Mouse (Mus musculus) stomach, embryonic 14.5 days (tissue): Measurements from ENCODE around the gene Chn2. TPM values are rescaled to one million over a fixed set of nuclear protein-coding genes. Genes with fewer than 3 reads are reported as not detected.
A peak's percentile ranks its signal among the peaks of the same experiment; 100 is the strongest.

ENCODE experiments used
- ATAC-seq: fragments of 200-750 bp; cut with Nextera tagmentation; 2 replicates; pipeline ENCODE4 v1.8.0; 2017; ENCODE audit warnings: low read depth, moderate TSS enrichment; ENCODE audit not compliant: insufficient number of reproducible peaks, insufficient read depth, low FRiP score
- H3K27ac ChIP-seq: fragments of 300-500 bp; sonication (generic); 2 replicates; pipeline ENCODE4 v1.5.1; 2014; ENCODE audit warnings: mild to moderate bottlenecking, low read length, moderate library complexity, mixed read lengths
- H3K27me3 ChIP-seq: fragments of 300-500 bp; sonication (generic); 2 replicates; pipeline ENCODE4 v1.6.1; 2014; ENCODE audit warnings: low read length, control low read depth, mixed read lengths; ENCODE audit not compliant: control insufficient read depth, insufficient read depth
- H3K36me3 ChIP-seq: fragments of 300-500 bp; sonication (generic); 2 replicates; pipeline ENCODE4 v1.6.1; 2014; ENCODE audit warnings: mild to moderate bottlenecking, control low read depth, low read length, moderate library complexity, mixed read lengths; ENCODE audit not compliant: control insufficient read depth, insufficient read depth
- H3K4me1 ChIP-seq: fragments of 300-500 bp; sonication (generic); 2 replicates; pipeline ENCODE4 v1.6.1; 2014; ENCODE audit warnings: low read length, control low read depth, mixed read lengths; ENCODE audit not compliant: control insufficient read depth, insufficient read depth
- H3K4me2 ChIP-seq: fragments of 300-500 bp; sonication (generic); replicated peaks from 2 replicates; pipeline ENCODE4 v1.6.1; 2014; ENCODE audit warnings: low read depth, low read length, control low read depth
- H3K4me3 ChIP-seq: fragments of 300-500 bp; sonication (generic); 2 replicates; pipeline ENCODE4 v1.5.1; 2014; ENCODE audit warnings: low read depth, low read length, control low read depth
- H3K9ac ChIP-seq: fragments of 300-500 bp; sonication (generic); replicated peaks from 2 replicates; pipeline ENCODE4 v1.6.1; 2014; ENCODE audit warnings: low read depth, mild to moderate bottlenecking, control low read depth, low read length, moderate library complexity, mixed read lengths
- H3K9me3 ChIP-seq: fragments of 300-500 bp; sonication (generic); 2 replicates; pipeline ENCODE4 v1.6.1; 2016; ENCODE audit warnings: low read depth, low read length, control low read depth; ENCODE audit not compliant: control insufficient read depth
- WGBS: fragments of 180-500 bp; shearing (Covaris S2); extraction: QIAGEN DNeasy Blood & Tissue Kit; methylation state at CpG from one replicate; pipeline ENCODE4 v1.1.7; 2014; 5-methylcytosine and 5-hydroxymethylcytosine counted together
- polyA plus RNA-seq: library from polyadenylated mRNA; unstranded; fragments of >200 nt; fragmentation: Nextera tagmentation; extraction: Ambion mirVana; gene quantifications from 2 replicates; pipeline ENCODE4 v1.2.1, GENCODE M21; 2014

The Chn2 gene
- polyA plus RNA-seq, 1 experiment from 2014 or later, result 19.1 TPM

DNA sequence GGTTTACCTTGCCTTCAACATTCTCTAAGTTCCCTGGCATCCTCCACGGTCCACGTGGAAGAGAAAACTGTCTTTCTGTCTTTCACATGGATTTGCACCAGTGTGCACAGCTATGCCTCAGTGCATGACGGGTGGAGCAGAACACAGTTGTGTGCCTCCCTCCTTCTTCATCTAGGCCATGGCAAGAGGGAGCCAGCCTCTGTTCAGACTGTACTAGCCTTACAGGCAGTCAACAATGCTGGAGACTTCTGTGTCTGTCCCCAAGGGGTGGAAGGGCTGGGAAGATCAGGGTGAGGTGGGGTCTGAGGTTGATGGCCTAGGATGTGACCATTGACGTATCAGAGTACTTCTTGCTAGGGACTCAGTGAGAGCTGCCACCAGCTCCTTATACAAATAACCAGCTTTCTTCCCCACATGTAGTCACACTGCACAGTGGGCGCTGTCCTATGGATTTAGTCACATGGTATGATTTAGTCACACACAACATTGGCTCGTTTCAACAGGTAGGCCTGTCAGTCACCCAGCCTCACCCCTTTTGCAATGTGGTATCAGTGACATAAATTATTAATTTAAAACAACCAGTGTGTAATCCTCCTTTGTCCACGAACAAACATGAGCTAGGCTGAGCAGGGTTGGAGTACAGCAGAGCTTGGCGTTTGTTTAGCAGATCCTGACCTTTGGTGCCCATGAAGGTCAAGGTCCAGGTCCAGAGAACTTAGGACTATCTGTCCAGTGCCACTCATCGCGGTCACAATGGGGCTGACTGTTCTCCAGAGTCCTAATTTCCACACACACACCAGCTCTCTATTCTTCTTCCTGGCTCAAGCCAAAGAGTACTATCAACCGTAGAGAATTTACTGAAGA, 7.8 kb downstream of the Chn2 start:
- Histone ChIP-seq H3K27ac (no peak overlapping the region), H3K9ac (no peak overlapping the region), H3K36me3 (no peaks in the 10 kb centered on the region), H3K27me3 (no peaks in the 10 kb centered on the region), H3K9me3 (no peaks in the 10 kb centered on the region), H3K4me1 (0 out of 2 replicates have a peak, but pooled peaks cover 2% of the 10 kb centered on the region), H3K4me3 (no peak overlapping the region), H3K4me2 (no peak overlapping the region)
- ATAC-seq, result 0 out of 2 replicates have a peak, but pooled peaks have one; percentile 53
- 76% methylated on average over 11 of the region's 11 CpGs for WGBS

DNA sequence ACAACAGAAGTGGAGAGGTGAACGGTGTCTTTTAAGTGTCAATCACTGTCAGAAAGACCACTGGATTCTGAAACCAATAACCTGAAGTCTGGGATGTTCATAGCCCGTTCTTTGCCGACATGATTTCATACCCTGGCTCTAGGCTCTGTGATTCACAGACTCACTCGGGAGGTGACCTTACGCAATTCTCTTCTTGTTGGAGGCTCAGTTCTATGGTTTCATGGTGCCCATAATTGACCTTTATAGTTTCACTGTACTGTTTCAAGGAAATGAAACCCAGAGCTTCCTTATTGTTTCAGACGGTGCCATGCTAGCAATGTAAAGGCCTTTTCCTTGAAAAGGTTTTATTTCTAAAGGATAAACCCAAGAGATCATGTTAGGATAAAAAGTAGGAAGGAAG, 9.4 kb downstream of the Chn2 start:
- no peaks in the 10 kb centered on the region for H3K27me3 ChIP-seq
- H3K9ac ChIP-seq, result no peak overlapping the region
- WGBS, result 88% methylated on average over 6 of the region's 6 CpGs
- H3K4me3 ChIP-seq, result no peak overlapping the region
- no peak for ATAC-seq
- 0 out of 2 replicates have a peak, but pooled peaks cover 2% of the 10 kb centered on the region for H3K4me1 ChIP-seq
- no peaks in the 10 kb centered on the region for H3K9me3 ChIP-seq
- H3K27ac ChIP-seq, result no peak overlapping the region
- no peaks in the 10 kb centered on the region for H3K36me3 ChIP-seq
- H3K4me2 ChIP-seq, result no peak overlapping the region

DNA sequence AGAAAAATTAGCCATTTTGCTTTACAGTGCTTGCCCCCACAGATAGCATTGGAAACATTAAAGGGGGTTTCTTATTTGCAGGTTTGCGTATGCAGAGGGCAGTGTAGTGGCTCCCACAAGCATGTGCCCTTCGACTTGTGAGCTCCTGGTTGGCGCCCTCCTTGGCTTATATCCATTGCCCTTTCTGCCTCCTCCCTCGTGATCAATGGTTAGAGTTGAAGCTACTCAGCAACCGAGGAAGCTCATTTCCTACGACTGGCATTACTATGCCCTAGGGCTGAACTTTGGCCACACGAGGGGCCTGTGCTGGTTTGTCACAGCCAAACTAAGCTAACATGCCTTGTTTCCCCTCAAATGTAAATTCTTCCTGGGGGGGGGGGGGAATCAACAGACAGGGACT, 11.8 kb downstream of the Chn2 start:
- no peak overlapping the region for H3K4me2 ChIP-seq
- ATAC-seq, result no peak
- no peaks in the 10 kb centered on the region for H3K36me3 ChIP-seq
- WGBS, result 63% methylated on average over 7 of the region's 7 CpGs
- H3K27me3 ChIP-seq, result no peaks in the 10 kb centered on the region
- H3K4me3 ChIP-seq, result no peak overlapping the region
- H3K9ac ChIP-seq, result no peak overlapping the region
- no peaks in the 10 kb centered on the region for H3K9me3 ChIP-seq
- 0 out of 2 replicates have a peak, but pooled peaks cover 2% of the 10 kb centered on the region for H3K4me1 ChIP-seq
- no peak overlapping the region for H3K27ac ChIP-seq

DNA sequence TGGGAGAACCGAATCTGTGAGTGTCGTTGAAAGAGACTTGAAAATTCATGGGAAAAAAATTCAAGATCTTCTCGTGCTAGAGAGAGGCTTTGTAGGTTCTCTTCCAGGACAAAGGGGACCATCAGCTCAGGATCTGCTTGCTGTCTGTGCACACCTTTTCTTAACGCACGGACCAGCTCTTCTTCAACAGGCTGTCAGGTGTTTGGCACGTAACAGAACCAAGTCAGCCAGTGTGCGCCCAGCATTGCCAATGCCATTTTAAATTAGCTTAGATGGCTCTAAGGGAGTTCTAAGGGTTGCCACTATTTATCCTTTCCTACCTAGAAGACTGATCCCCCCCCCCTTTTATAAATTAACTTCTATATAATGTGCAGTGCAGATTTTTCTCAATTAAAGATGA, 12.8 kb downstream of the Chn2 start:
- Histone ChIP-seq H3K9me3 (no peaks in the 10 kb centered on the region), H3K4me3 (no peak overlapping the region), H3K4me1 (0 out of 2 replicates have a peak, but pooled peaks cover under 1% of the 10 kb centered on the region), H3K36me3 (no peaks in the 10 kb centered on the region), H3K27me3 (no peaks in the 10 kb centered on the region), H3K4me2 (no peak overlapping the region), H3K9ac (no peak overlapping the region), H3K27ac (no peak overlapping the region)
- no peak for ATAC-seq
- WGBS, result 89% methylated on average over 7 of the region's 7 CpGs

DNA sequence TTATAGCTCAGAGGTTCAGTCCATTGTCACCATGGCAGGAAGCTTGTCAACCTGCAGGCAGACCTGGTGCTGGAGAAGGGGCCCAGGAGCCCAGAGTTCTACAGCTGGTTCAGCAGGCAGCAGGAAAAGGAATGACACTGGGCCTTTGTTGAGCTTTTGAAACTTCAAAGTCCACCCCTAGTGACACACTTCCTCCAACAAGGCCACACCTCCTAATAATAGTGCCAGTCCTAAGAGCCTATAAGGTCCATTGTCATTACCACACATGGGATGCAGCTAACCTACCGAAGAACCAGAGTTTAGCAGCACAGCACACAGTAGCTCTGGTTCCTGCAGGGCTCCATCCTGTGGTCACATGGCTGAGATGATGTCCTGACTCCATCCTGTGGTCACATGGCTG, 13.3 kb downstream of the Chn2 start:
- H3K9me3 ChIP-seq, result no peaks in the 10 kb centered on the region
- H3K9ac ChIP-seq, result no peak overlapping the region
- H3K27ac ChIP-seq, result no peak overlapping the region
- ATAC-seq, result no peak
- WGBS, result 95% methylated on average over 1 of the region's 1 CpGs
- no peak overlapping the region for H3K4me2 ChIP-seq
- H3K36me3 ChIP-seq, result no peaks in the 10 kb centered on the region
- H3K4me3 ChIP-seq, result no peak overlapping the region
- no peaks in the 10 kb centered on the region for H3K27me3 ChIP-seq
- no peaks in the 10 kb centered on the region for H3K4me1 ChIP-seq

DNA sequence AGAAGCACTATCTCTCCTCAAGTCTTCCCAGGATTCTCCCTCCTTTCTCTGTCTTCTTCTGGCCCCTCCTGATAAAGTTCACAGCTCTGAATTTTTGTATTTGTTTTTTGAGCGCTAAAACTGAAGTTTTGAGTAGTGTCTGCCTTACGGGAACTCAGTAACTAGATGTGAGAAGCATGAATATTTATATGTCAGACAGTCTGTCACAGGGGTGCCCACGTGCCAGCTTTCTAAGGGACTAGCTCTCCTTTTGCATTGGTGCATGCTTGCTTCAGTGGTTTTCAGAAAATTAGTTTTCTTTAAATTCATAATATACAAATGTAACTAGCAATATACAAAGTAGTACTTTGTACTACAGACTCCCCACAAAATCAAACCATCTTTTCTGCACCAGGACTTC, 14.0 kb downstream of the Chn2 start:
- Histone ChIP-seq H3K27ac (no peak overlapping the region), H3K4me1 (no peaks in the 10 kb centered on the region), H3K9ac (no peak overlapping the region), H3K9me3 (no peaks in the 10 kb centered on the region), H3K36me3 (no peaks in the 10 kb centered on the region), H3K4me3 (no peak overlapping the region), H3K4me2 (no peak overlapping the region), H3K27me3 (no peaks in the 10 kb centered on the region)
- ATAC-seq, result no peak
- 84% methylated on average over 3 of the region's 3 CpGs for WGBS

DNA sequence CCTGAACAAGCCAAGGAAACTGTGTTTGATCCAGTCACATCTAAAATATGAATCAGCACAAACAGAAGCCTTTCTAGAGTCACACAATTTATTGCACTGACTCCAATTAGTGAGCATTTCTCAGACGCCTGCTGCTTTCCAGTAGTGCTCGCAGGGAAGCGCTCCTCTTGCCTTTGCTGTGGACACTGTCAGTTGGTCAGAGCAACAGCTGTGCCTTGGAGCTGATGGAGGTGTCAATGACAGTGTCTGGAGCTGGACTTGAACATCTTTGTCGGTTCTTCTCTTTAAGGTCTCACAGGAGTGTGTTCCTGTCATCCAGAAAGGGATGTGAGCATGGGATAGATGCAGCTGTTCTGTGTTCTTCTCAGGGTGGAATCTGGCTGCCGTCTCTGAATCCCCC, 16.0 kb downstream of the Chn2 start:
- Histone ChIP-seq H3K27ac (no peak overlapping the region), H3K27me3 (no peaks in the 10 kb centered on the region), H3K9me3 (no peaks in the 10 kb centered on the region), H3K36me3 (no peaks in the 10 kb centered on the region), H3K4me3 (no peak overlapping the region), H3K4me2 (no peak overlapping the region), H3K4me1 (peaks cover 3% of the 10 kb centered on the region; the same call in 1 of the 2 replicates), H3K9ac (no peak overlapping the region)
- ATAC-seq, result no peak
- 66% methylated on average over 5 of the region's 5 CpGs for WGBS

DNA sequence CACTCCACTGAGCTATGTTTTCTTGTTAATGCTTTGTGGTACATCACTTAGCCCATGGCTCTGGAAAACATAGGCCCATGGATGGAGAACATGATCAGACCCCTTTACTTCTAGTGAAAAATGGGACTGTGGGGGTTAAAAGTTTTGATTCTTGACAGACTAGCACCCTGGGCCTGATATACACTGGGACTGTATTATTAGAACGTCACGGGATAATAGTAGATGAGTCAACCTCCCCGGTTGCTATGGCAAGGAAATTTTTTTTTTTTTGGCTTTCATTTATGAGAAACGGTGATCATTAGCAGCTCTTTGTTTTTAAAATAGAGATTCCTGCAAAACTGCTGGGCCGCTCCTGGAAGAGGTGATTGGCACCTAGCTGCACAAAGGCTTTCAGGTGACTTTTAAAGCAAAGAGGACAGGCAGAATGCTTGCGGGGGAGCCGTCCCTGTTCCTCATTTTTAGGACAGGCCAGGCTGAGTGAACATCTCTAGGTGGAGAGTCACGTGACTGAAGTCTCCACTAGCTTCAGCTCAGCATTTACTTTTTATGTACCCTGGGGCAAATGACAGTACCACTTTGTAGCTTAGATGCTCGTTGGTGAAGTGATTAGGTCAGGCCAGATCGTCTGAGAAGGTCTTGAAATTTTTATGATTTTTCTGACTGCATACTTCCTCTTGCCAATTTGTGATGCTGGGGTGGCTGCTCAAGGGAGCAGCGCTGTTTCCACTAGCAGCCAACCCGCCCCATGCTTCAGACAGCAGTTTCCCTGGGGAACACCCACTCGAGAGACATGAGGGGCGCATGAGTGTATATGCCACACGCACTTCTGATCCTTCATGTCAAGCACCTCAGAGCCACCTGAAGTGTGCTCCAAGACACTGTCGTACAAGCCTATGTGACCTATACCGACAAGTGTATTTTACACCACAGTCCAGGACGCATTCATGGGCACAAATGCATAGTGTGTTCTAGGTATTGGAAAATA, 17.5 kb downstream of the Chn2 start:
- no peak for ATAC-seq
- H3K4me1 ChIP-seq, result peaks cover 9% of the 10 kb centered on the region; the same call in 1 of the 2 replicates
- H3K9ac ChIP-seq, result no peak overlapping the region
- H3K4me2 ChIP-seq, result no peak overlapping the region
- WGBS, result 70% methylated on average over 18 of the region's 18 CpGs
- no peaks in the 10 kb centered on the region for H3K9me3 ChIP-seq
- no peaks in the 10 kb centered on the region for H3K27me3 ChIP-seq
- H3K4me3 ChIP-seq, result no peak overlapping the region
- no peaks in the 10 kb centered on the region for H3K36me3 ChIP-seq
- H3K27ac ChIP-seq, result no peak overlapping the region
